Mouse (Mus musculus): ENCODE measurements around the gene Crebl2. TPM values are rescaled to one million over a fixed set of nuclear protein-coding genes. Genes with fewer than 3 reads are reported as not detected.

The Crebl2 gene
- total and polyA plus RNA-seq, 3 experiments = 1.5 to 3.7 TPM; not detected in 1

GRCm38 (mm10) chr6:134861386-134861785 lies 31.4 kb downstream of the Crebl2 start:
- Histone ChIP-seq H3K79me2 (ENCODE audit: control insufficient read depth, insufficient read depth, low read length, poor library complexity) (no peaks in the 10 kb centered on the region), H3K36me3 (ENCODE audit: control insufficient read depth in 1 of 2, insufficient read depth in 2 of 2, low read length in 2 of 2) (no peaks in the 10 kb centered on the region), H3K27ac (ENCODE audit: control insufficient read depth, low read depth, low read length) (no peak overlapping the region), H3K4me3 (ENCODE audit: control insufficient read depth in 1 of 2, insufficient read depth in 1 of 2, low read depth in 2 of 2, low read length in 2 of 2) (no peak overlapping the region), H3K27me3 (ENCODE audit: control insufficient read depth in 1 of 2, insufficient read depth in 2 of 2, low read length in 2 of 2) (no peaks in the 10 kb centered on the region), H3K9me3 (replicated peaks; ENCODE audit: insufficient read depth, low read length) (no peaks in the 10 kb centered on the region), H3K4me1 (ENCODE audit: control insufficient read depth in 1 of 2, insufficient read depth in 2 of 2, low read length in 2 of 2) (no peaks in the 10 kb centered on the region), H3K9ac (ENCODE audit: control insufficient read depth, low read depth, low read length, poor library complexity, severe bottlenecking) (no peak overlapping the region)
- no peak for DNase-seq (ENCODE audit: low read depth, low spot score)
- TF ChIP-seq POLR2AphosphoS5 (IDR thresholded peaks at IDR 0.05; ENCODE audit: borderline replicate concordance, low read depth, low read length) = no peak
- no peak for TF ChIP-seq ETS1 (IDR thresholded peaks at IDR 0.05; ENCODE audit: low read depth, low read length)
- TF ChIP-seq ZC3H11A (IDR thresholded peaks at IDR 0.05; ENCODE audit: low read depth, low read length) = no peak
- TF ChIP-seq TCF12 (IDR thresholded peaks at IDR 0.05; ENCODE audit: low read depth, low read length) = no peak
- no peak for TF ChIP-seq TAL1 (IDR thresholded peaks at IDR 0.05; ENCODE audit: low read length)
- TF ChIP-seq ELF1 (IDR thresholded peaks at IDR 0.05; ENCODE audit: low read depth, low read length) = no peak
- TF ChIP-seq SMC3 (IDR thresholded peaks at IDR 0.05; ENCODE audit: low read depth, low read length) = no peak
- TF ChIP-seq CHD2 (IDR thresholded peaks at IDR 0.05; ENCODE audit: low read length) = no peak
- no peak for TF ChIP-seq JUND (IDR thresholded peaks at IDR 0.05; ENCODE audit: low read depth, low read length)
- no peak for TF ChIP-seq POLR2A (IDR thresholded peaks at IDR 0.05; ENCODE audit: control insufficient read depth in 1 of 2, insufficient read depth in 1 of 2, low read depth in 1 of 2, low read length in 2 of 2, poor library complexity in 1 of 2)
- no peak for TF ChIP-seq HCFC1 (IDR thresholded peaks at IDR 0.05; ENCODE audit: low read depth, low read length)
- TF ChIP-seq UBTF (IDR thresholded peaks at IDR 0.05; ENCODE audit: borderline replicate concordance, insufficient read depth, low read depth, low read length) = no peak
- no peak for TF ChIP-seq POLR2AphosphoS2 (IDR thresholded peaks at IDR 0.05; ENCODE audit: low read length)
- TF ChIP-seq NRF1 (IDR thresholded peaks at IDR 0.05; ENCODE audit: insufficient read depth, low read depth, low read length, poor library complexity, severe bottlenecking) = no peak
- TF ChIP-seq MAZ (IDR thresholded peaks at IDR 0.05; ENCODE audit: low read depth, low read length) = no peak
- TF ChIP-seq BHLHE40 (IDR thresholded peaks at IDR 0.05; ENCODE audit: borderline replicate concordance, low read depth, low read length) = no peak

GRCm38 (mm10) chr6:134862671-134863104 lies 32.7 kb downstream of the Crebl2 start:
- no peak overlapping the region for H3K9ac ChIP-seq (ENCODE audit: control insufficient read depth, low read depth, low read length, poor library complexity, severe bottlenecking)
- H3K27ac ChIP-seq (ENCODE audit: control insufficient read depth, low read depth, low read length) = no peak overlapping the region
- no peaks in the 10 kb centered on the region for H3K4me1 ChIP-seq (ENCODE audit: control insufficient read depth in 1 of 2, insufficient read depth in 2 of 2, low read length in 2 of 2)
- no peak for DNase-seq (ENCODE audit: low read depth, low spot score)
- no peaks in the 10 kb centered on the region for H3K79me2 ChIP-seq (ENCODE audit: control insufficient read depth, insufficient read depth, low read length, poor library complexity)
- no peaks in the 10 kb centered on the region for H3K27me3 ChIP-seq (ENCODE audit: control insufficient read depth in 1 of 2, insufficient read depth in 2 of 2, low read length in 2 of 2)
- H3K36me3 ChIP-seq (ENCODE audit: control insufficient read depth in 1 of 2, insufficient read depth in 2 of 2, low read length in 2 of 2) = no peaks in the 10 kb centered on the region
- TF ChIP-seq CHD1 (IDR thresholded peaks at IDR 0.05; ENCODE audit: low read depth, low read length) (no peak), MEF2A (IDR thresholded peaks at IDR 0.05; ENCODE audit: extremely low read depth, insufficient replicate concordance, low read depth, low read length, poor library complexity, severe bottlenecking) (no peak), JUND (IDR thresholded peaks at IDR 0.05; ENCODE audit: low read depth, low read length) (no peak)
- no peaks in the 10 kb centered on the region for H3K9me3 ChIP-seq (replicated peaks; ENCODE audit: insufficient read depth, low read length)
- H3K4me3 ChIP-seq (ENCODE audit: control insufficient read depth in 1 of 2, insufficient read depth in 1 of 2, low read depth in 2 of 2, low read length in 2 of 2) = no peak overlapping the region
